Mouse (Mus musculus): ENCODE results near the gene Map7d1.

DNA sequence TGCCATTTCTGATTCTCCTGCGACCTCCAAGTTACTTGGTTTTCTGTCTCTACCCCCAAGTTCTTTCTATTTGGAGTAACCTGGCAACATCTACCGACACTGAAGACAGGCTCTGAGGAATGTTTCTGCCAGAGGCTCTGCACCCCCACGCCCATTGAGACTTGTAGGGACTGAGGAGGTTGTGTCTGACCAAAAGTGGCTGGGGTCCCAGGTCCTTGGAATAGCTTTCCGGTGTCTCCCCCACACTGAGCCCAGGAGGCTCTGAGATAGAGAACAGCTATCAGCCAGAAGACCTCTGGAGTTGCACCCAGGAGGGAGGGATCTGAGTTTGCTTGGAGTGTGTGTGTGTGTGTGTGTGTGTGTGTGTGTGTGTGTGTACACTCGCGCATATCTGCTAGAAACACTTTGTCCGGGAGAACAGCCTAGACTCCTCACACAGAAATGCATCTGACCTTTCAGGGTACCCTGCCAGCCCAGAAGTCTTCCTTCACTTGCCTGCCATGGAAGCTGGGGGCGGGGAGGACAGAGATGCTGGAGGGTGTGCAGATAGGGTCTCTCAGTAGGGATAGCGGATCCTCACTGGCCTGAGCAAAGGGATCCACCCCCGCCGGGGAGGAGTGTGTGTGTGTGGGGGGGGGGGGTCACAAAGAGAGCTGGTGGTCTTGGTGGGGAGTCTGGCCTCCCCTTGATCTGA is 31.3 kb upstream of the Map7d1 start:
- TF ChIP-seq CTCF (IDR thresholded peaks at IDR 0.05; ENCODE audit: borderline replicate concordance, insufficient read depth, low read length) (no peak), POLR2A (IDR thresholded peaks at IDR 0.05; ENCODE audit: low read depth, low read length) (no peak)
